Mouse (Mus musculus) limb, embryonic 10.5 days (tissue): ENCODE data around the gene Fblim1. TPM values are rescaled to one million over a fixed set of nuclear protein-coding genes. Genes with fewer than 3 reads are reported as not detected.

ENCODE experiments used
- DNase-seq: peaks from one replicate; pipeline ENCODE4 v3.0.0-alpha.2; 2017; ENCODE audit warnings: low spot score
- H3K27ac ChIP-seq: fragments of 300-500 bp; sonication (generic); 2 replicates; pipeline ENCODE4 v1.5.1; 2016; ENCODE audit warnings: mild to moderate bottlenecking
- H3K27me3 ChIP-seq: fragments of 300-500 bp; sonication (generic); 2 replicates; pipeline ENCODE4 v1.6.1; 2016; ENCODE audit warnings: low read depth, mild to moderate bottlenecking; ENCODE audit not compliant: poor library complexity, severe bottlenecking
- H3K36me3 ChIP-seq: fragments of 300-500 bp; sonication (generic); 2 replicates; pipeline ENCODE4 v1.6.1; 2016; ENCODE audit warnings: mild to moderate bottlenecking, moderate library complexity
- H3K4me1 ChIP-seq: fragments of 300-500 bp; sonication (generic); 2 replicates; pipeline ENCODE4 v1.6.1; 2016
- H3K4me3 ChIP-seq: fragments of 300-500 bp; sonication (generic); 2 replicates; pipeline ENCODE4 v1.5.1; 2016; ENCODE audit warnings: mild to moderate bottlenecking, moderate library complexity
- H3K9me3 ChIP-seq: fragments of 300-500 bp; sonication (generic); replicated peaks from 2 replicates; pipeline ENCODE4 v1.6.1; 2016; ENCODE audit warnings: mild to moderate bottlenecking
- WGBS: fragments of 180-500 bp; shearing (Covaris S2); methylation state at CpG from one replicate; pipeline ENCODE4 v1.1.7; 2016; 5-methylcytosine and 5-hydroxymethylcytosine counted together
- polyA plus RNA-seq: library from polyadenylated mRNA; unstranded; fragments of >200 nt; fragmentation: Nextera tagmentation; extraction: Ambion mirVana; gene quantifications from 2 replicates; pipeline ENCODE4 v1.2.1, GENCODE M21; 2016

Gene Fblim1
- polyA plus RNA-seq, 1 experiment from 2014 or later, result 77.7 TPM

DNA sequence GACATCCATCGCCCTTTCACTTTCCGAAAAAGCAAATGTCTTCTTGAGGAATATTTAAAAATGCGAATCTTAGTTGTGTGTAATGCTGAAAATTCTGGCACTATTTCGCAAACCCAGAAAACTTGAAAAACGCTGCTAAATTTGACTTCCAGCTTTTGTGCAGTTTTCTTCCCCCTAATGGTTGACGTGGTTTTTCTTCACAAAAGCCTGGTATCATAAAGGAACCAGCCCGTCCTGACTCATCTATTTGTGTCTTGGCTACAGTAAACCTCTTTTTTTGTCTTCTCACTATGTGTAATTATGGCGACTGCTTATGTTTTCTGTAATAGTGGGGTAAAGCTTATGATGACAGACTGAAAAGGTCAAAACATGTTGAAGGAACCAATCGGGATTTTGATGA is 58.6 kb downstream of the Fblim1 start:
- Histone ChIP-seq H3K9me3 (no peaks in the 10 kb centered on the region), H3K4me1 (peaks cover 30% of the 10 kb centered on the region), H3K27ac (peak overlapping the region; percentile 99), H3K36me3 (no peaks in the 10 kb centered on the region), H3K4me3 (peak overlapping the region; percentile 79), H3K27me3 (no peaks in the 10 kb centered on the region)
- DNase-seq, result no peak
- WGBS, result 32% methylated on average over 9 of the region's 9 CpGs

DNA sequence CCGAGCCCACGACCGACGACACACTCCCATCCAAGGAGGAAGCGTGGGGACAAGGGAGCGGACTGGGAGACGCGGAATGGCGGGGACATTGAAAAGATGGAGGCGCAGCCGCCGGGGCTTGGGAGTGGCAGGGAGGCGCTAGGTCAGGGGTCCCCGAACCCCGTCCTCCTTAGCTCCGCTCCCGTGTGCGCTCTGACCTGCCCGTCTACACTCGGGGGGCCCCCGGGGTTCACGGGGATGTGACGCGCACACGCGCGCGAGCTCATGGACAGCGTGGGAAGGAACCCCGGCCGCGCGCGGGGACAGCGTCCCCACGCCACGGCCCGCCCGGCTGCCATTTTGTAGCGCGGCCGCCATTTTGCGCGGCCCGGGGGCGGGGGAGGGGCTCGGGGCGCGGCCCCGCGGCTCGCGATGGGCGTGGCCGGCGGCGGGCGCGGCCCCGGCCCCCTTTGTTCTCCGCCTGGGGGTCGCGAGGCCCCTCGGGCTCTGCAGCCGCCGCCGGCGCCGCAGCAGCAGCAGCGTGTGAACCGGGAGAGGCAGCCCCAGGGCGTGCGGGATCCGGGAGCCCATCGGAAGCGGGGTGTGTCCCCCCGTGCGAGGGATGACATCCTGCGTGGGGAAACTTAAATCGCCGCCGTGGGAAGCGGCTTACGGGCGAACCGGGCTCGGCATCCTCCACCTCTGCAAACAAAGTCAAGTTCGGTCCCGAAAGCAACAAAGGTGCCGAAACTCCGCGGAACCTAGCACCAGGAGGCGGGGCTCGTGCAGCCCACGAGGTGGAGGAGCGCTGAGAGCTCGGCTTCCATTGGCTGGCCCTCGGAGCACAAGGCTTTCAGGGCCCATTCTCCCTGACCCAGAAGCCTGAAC is 59.3 kb downstream of the Fblim1 start:
- no peaks in the 10 kb centered on the region for H3K27me3 ChIP-seq
- H3K4me3 ChIP-seq, result peak overlapping the region; percentile 79
- no peaks in the 10 kb centered on the region for H3K9me3 ChIP-seq
- WGBS, result under 1% methylated on average over 92 of the region's 98 CpGs
- H3K27ac ChIP-seq, result peak overlapping the region; percentile 99
- peaks cover 23% of the 10 kb centered on the region for H3K4me1 ChIP-seq
- H3K36me3 ChIP-seq, result no peaks in the 10 kb centered on the region
- DNase-seq, result peak; percentile 93

DNA sequence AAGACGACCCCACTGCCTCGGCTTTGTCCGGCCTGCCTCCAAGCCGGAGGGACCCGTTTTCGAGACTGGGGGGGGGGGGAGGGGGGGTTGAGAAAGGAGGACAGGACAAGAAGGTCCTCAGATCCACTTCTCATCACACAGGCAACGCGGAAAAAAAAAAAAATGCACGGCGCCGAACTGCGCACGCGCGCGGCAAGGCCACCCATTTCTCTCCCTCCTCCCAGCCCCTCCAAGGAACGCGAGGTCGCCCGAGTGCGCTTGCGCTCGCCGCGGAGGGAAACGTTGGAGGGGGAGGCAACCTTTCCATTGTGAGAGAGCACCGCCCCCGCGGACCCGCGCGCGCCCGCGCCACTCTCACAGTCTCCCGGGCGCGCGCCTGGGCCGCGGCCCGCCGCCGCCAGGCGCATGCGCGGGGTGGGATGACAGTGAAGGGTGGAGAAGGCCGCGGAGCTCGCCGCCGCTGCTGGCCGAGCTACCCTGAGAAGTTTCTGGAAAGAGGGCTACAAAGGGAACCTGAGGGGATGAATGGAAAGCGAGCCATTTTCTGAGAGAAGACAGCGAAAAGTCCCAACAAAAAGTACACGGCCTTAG is 60.1 kb downstream of the Fblim1 start:
- Histone ChIP-seq H3K4me3 (peak overlapping the region; percentile 79), H3K4me1 (peaks cover 20% of the 10 kb centered on the region), H3K27me3 (no peaks in the 10 kb centered on the region), H3K9me3 (no peaks in the 10 kb centered on the region), H3K36me3 (no peaks in the 10 kb centered on the region), H3K27ac (peak overlapping the region; percentile 99)
- under 1% methylated on average over 56 of the region's 56 CpGs for WGBS
- peak; percentile 100 for DNase-seq

DNA sequence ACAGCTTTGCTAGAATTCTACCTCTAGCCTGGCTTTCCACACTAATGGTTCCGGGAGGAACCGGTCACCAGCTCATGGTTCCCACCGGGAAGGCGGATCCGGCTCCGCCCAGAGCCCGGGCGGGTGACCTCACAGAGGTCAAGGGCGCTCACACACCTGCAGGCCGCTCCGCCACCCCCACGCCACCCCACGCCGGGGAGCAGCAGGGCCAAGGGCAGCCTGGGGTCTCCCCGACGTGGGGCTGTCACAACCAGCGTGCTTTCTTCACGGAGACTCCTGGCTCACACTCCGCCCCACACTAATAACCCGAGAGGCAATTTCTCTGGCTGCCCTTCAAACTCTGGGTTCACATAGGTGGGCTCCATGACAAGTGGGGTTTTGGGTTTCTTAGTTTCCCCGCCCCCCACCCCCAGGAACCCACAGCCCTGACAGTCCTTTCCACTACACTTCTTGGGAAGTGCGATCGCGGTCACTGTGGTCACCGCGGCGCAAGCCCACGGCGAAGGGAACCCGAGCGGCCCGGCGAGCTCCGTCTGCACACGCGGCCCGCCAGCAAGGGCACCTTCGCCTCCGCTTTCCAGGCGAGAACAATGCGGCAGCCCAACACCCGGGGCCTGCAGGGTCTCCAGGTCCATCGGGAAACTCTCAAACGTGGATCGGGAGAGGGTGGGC is 60.7 kb downstream of the Fblim1 start:
- DNase-seq, result peak; percentile 76
- no peaks in the 10 kb centered on the region for H3K27me3 ChIP-seq
- H3K27ac ChIP-seq, result peak overlapping the region; percentile 99
- no peaks in the 10 kb centered on the region for H3K9me3 ChIP-seq
- WGBS, result under 1% methylated on average over 45 of the region's 45 CpGs
- H3K36me3 ChIP-seq, result no peaks in the 10 kb centered on the region
- H3K4me1 ChIP-seq, result peaks cover 20% of the 10 kb centered on the region
- peak overlapping the region; percentile 79 for H3K4me3 ChIP-seq

- Histone ChIP-seq H3K4me3 (peak overlapping the region; percentile 79), H3K9me3 (no peaks in the 10 kb centered on the region), H3K27ac (0 out of 2 replicates have a peak overlapping the region, but pooled peaks have one; percentile 99), H3K27me3 (no peaks in the 10 kb centered on the region), H3K4me1 (peaks cover 21% of the 10 kb centered on the region), H3K36me3 (no peaks in the 10 kb centered on the region)
- DNase-seq, result no peak
- 43% methylated on average over 2 of the region's 2 CpGs for WGBS
These were observed 61.4 kb downstream of the Fblim1 start for GRCm38 (mm10) chr4:141544536-141544935.

DNA sequence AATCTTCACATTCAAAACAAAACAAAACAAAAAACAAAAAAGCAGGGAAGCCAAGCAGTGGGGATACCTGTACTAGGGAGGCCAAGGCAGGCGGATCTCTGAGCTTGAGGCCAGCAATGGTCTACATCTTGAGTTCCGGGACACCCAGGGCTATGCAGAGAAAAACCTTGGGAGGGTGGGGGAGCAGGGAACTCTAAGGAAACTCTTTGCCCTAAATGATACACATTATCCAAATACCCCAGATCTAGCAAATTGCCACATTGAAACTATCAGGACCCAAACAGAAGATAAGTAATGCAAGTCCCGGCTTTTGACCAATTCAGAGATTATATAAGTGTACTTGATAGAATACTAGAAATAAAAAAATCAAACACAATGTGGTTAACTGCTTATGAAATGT is 62.3 kb downstream of the Fblim1 start:
- no peak overlapping the region for H3K4me3 ChIP-seq
- no peaks in the 10 kb centered on the region for H3K36me3 ChIP-seq
- no peak overlapping the region for H3K27ac ChIP-seq
- H3K27me3 ChIP-seq, result no peaks in the 10 kb centered on the region
- peaks cover 27% of the 10 kb centered on the region for H3K4me1 ChIP-seq
- no peaks in the 10 kb centered on the region for H3K9me3 ChIP-seq
- DNase-seq, result no peak
- WGBS, result 72% methylated on average over 3 of the region's 3 CpGs

DNA sequence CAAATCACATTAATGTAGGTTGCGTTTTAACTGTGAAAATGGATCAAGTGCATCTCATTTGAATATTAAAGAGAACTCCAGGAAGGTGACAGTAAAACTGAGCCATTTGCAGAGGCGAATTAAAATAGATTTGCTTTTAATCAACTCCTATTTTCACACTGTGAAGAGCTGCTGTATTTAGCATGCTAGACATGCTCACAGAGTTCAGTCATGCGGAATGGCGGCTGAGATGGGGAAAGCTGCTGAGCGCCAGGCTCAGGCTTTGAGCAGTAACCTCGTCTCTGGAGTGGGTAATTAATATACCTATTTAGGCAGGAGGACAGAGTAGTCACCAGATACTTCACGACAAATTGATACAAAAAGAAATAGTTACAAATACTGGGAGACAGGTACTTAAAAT is 64.0 kb downstream of the Fblim1 start:
- Histone ChIP-seq H3K4me1 (peaks cover 23% of the 10 kb centered on the region), H3K4me3 (no peak overlapping the region), H3K27me3 (no peaks in the 10 kb centered on the region), H3K36me3 (no peaks in the 10 kb centered on the region), H3K9me3 (no peaks in the 10 kb centered on the region), H3K27ac (no peak overlapping the region)
- DNase-seq, result no peak
- 47% methylated on average over 7 of the region's 7 CpGs for WGBS

DNA sequence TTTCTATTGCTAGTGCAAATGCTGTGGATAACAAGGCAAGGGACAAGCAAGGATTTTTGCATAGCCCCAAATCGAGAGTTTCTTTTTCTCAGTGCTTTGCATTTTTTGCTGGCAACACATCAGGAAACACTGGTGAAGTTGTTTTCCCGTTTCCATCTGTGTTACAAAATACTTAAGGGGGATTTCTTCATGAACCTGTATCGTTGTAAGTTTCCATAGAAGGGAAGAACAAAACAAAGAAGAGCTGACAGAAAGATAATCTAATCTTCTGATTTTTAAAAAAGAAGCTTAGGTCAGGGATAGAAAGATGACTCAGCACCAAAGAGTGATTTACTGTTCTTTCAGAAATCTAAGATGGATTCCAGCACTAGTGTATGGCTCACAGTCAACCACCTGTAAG is 65.1 kb downstream of the Fblim1 start:
- no peaks in the 10 kb centered on the region for H3K27me3 ChIP-seq
- H3K4me1 ChIP-seq, result peaks cover 33% of the 10 kb centered on the region
- no peak overlapping the region for H3K27ac ChIP-seq
- no peaks in the 10 kb centered on the region for H3K9me3 ChIP-seq
- H3K4me3 ChIP-seq, result no peak overlapping the region
- no peak for DNase-seq
- H3K36me3 ChIP-seq, result no peaks in the 10 kb centered on the region
- WGBS, result 76% methylated on average over 3 of the region's 3 CpGs

DNA sequence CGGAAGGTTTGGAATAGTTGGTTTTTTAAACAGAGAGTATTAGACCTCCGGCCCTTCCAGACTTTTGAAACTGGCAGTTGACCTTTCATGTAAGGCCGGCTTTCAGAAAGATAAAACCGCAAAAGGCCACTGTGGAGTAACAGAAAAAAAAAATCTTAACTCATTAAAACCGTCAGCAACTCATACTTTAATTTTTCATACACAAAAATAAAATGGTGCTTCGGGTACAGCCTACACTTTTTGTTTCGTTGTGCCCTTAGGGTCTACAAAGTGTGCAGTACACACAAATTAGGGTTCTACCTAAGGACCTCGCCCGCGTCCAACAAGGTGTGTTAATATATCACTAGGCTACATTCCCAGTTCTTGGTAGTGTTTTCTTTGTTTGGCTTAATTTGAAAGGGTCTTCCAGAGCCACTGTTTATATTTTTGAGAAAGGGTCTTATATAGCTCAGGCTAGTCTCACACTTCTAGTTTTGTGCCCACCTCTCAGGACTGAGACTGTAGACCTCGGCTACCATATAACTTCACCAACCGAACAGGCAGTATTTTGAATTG is 66.6 kb downstream of the Fblim1 start:
- no peaks in the 10 kb centered on the region for H3K9me3 ChIP-seq
- H3K4me3 ChIP-seq, result peak overlapping the region; percentile 98
- 51% methylated on average over 12 of the region's 12 CpGs for whole genome bisulfite sequencing
- no peaks in the 10 kb centered on the region for H3K36me3 ChIP-seq
- no peaks in the 10 kb centered on the region for H3K27me3 ChIP-seq
- DNase-seq, result no peak
- H3K4me1 ChIP-seq, result peaks cover 34% of the 10 kb centered on the region
- H3K27ac ChIP-seq, result peak overlapping the region; percentile 96

- H3K36me3 ChIP-seq, result no peaks in the 10 kb centered on the region
- H3K27me3 ChIP-seq, result no peaks in the 10 kb centered on the region
- peaks cover 33% of the 10 kb centered on the region for H3K4me1 ChIP-seq
- no peaks in the 10 kb centered on the region for H3K9me3 ChIP-seq
- DNase-seq, result peak; percentile 94
- 2% methylated on average over 88 of the region's 88 CpGs for WGBS
- H3K27ac ChIP-seq, result peak within 1 kb of the TSS; percentile 96
- peak within 1 kb of the TSS; percentile 98 for H3K4me3 ChIP-seq
These were observed 67.3 kb downstream of the Fblim1 start, which contains the start of gene Spen for GRCm38 (mm10) chr4:141538408-141539212. Gene Spen, minus strand, starts transcription at chr4:141538597.

GRCm38 (mm10) chr4:141537706-141538407 is 68.0 kb downstream of the Fblim1 start:
- peaks cover 36% of the 10 kb centered on the region for H3K4me1 ChIP-seq
- H3K27me3 ChIP-seq, result no peaks in the 10 kb centered on the region
- under 1% methylated on average over 98 of the region's 101 CpGs for WGBS
- peak; percentile 59 for DNase-seq
- H3K9me3 ChIP-seq, result no peaks in the 10 kb centered on the region
- H3K36me3 ChIP-seq, result no peaks in the 10 kb centered on the region
- peak overlapping the region; percentile 96 for H3K27ac ChIP-seq
- peak overlapping the region; percentile 98 for H3K4me3 ChIP-seq

DNA sequence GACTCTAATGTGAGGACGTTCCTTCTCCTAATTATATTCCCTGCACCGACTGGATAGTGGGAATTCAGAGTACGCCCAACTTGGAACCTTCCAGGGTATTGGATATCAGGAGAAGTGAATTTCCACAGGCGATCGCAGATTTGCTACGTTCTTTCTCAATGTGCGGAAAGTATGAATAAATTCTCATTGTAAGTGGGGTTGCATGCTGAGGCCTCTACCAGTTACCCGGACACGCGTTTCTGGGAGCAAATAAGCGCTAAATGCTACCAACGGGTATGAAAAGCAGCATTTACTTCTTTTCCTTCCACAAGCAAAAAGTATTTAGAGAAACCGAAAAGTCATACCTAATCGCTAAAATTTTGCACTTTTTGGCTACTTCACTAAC is 68.7 kb downstream of the Fblim1 start:
- no peaks in the 10 kb centered on the region for H3K36me3 ChIP-seq
- no peaks in the 10 kb centered on the region for H3K9me3 ChIP-seq
- H3K4me1 ChIP-seq, result peaks cover 36% of the 10 kb centered on the region
- H3K27me3 ChIP-seq, result no peaks in the 10 kb centered on the region
- H3K4me3 ChIP-seq, result peak overlapping the region; percentile 98
- peak overlapping the region; percentile 96 for H3K27ac ChIP-seq
- WGBS, result under 1% methylated on average over 14 of the region's 14 CpGs
- DNase-seq, result no peak
